Mouse (Mus musculus): Measurements from ENCODE around the gene Hectd4.
"Not testable (repeated sequence)": the region's sequence is repeated elsewhere in the genome, so short reads cannot be mapped to it uniquely, and the experiment has no call there.

Hectd4 gene

GRCm38 (mm10) chr5:121284816-121285215 lies 64.8 kb downstream of the Hectd4 start:
- DNase-seq (ENCODE audit: low spot score in 2 of 2), result no peak

GRCm38 (mm10) chr5:121287213-121287612 lies 67.2 kb downstream of the Hectd4 start:
- no peak for DNase-seq (ENCODE audit: low spot score in 2 of 2)

GRCm38 (mm10) chr5:121290289-121290688 lies 70.3 kb downstream of the Hectd4 start:
- DNase-seq (ENCODE audit: low spot score in 2 of 2), result no peak

- DNase-seq (ENCODE audit: low spot score in 2 of 2), result no peak
Observed at GRCm38 (mm10) chr5:121292309-121293165, 72.5 kb downstream of the Hectd4 start.

- DNase-seq (ENCODE audit: low spot score in 2 of 2), result no peak
Observed at GRCm38 (mm10) chr5:121305009-121305408, 85.0 kb downstream of the Hectd4 start.

- no peak for DNase-seq (ENCODE audit: low spot score in 2 of 2)
Observed at GRCm38 (mm10) chr5:121307620-121308019, 87.6 kb downstream of the Hectd4 start.

- no peak for DNase-seq (ENCODE audit: low spot score in 2 of 2)
Observed at GRCm38 (mm10) chr5:121311576-121311975, 91.6 kb downstream of the Hectd4 start.

GRCm38 (mm10) chr5:121313764-121314474 lies 93.9 kb downstream of the Hectd4 start:
- DNase-seq (ENCODE audit: low spot score in 2 of 2), result no peak

- DNase-seq (ENCODE audit: low spot score in 2 of 2), result no peak
Observed at GRCm38 (mm10) chr5:121326079-121326805, 106.2 kb downstream of the Hectd4 start.

- no peak for DNase-seq (ENCODE audit: low spot score in 2 of 2)
Observed at GRCm38 (mm10) chr5:121329333-121330058, 109.5 kb downstream of the Hectd4 start.

GRCm38 (mm10) chr5:121330154-121330816 lies 110.3 kb downstream of the Hectd4 start:
- not testable (repeated sequence) for DNase-seq (ENCODE audit: low spot score in 2 of 2)

- no peak for DNase-seq (ENCODE audit: low spot score in 2 of 2)
Observed at GRCm38 (mm10) chr5:121331731-121332130, 111.7 kb downstream of the Hectd4 start.

GRCm38 (mm10) chr5:121333976-121334375 lies 114.0 kb downstream of the Hectd4 start:
- DNase-seq (ENCODE audit: low spot score in 2 of 2), result no peak

- DNase-seq (ENCODE audit: low spot score in 2 of 2), result no peak
Observed at GRCm38 (mm10) chr5:121334454-121334853, 114.4 kb downstream of the Hectd4 start.

GRCm38 (mm10) chr5:121335426-121335825 lies 115.4 kb downstream of the Hectd4 start:
- no peak for DNase-seq (ENCODE audit: low spot score in 2 of 2)

- DNase-seq (ENCODE audit: low spot score in 2 of 2), result no peak
Observed at GRCm38 (mm10) chr5:121336009-121336408, 116.0 kb downstream of the Hectd4 start.

- DNase-seq (ENCODE audit: low spot score in 2 of 2), result no peak
Observed at GRCm38 (mm10) chr5:121336776-121337175, 116.8 kb downstream of the Hectd4 start.

GRCm38 (mm10) chr5:121339507-121340230 lies 119.7 kb downstream of the Hectd4 start:
- no peak for DNase-seq (ENCODE audit: low spot score in 2 of 2)

- no peak for DNase-seq (ENCODE audit: low spot score in 2 of 2)
Observed at GRCm38 (mm10) chr5:121340965-121341473, 121.0 kb downstream of the Hectd4 start.

GRCm38 (mm10) chr5:121342490-121342889 lies 122.5 kb downstream of the Hectd4 start:
- no peak for DNase-seq (ENCODE audit: low spot score in 2 of 2)

All from frontal cortex, postnatal 10 days (tissue).